Comparison of ENCODE assay signal across 8 mouse cellular contexts in the genomic region with DNA sequence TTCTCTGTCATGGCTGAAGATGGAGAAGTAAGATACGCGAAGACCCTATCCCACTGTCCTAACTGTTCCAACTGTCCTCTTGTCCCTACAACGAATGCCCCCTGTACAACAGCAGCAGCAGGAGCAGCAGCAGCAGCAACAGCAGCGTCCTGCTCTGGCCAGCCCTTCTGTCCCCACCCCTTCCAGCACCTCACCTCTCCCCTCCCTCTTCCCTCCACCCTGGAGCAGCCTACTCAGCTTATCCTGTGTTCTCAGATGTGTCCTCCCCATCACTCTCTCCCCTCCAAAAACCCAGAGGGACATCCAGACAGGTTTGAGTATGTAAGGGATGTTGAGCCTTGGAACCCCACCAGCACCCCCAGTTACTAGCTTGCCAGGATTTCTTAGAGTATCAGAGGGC. TPM values are rescaled to one million over a fixed set of nuclear protein-coding genes. Genes with fewer than 3 reads are reported as not detected.
DNase-seq lines count a peak whose midpoint lies in the region; ATAC-seq lines count a peak whose summit lies in the region.
"Had no signal": no experiment of that assay in that cellular context is flagged by ENCODE, and none has a peak within 500 bp of the region (broad histone marks: within the 10 kb centered on the region; RNA-seq: fewer than 3 reads in every experiment).

A gene (minus strand): TSS at position 170 of the 400 bp plus-strand sequence.

- no peaks in the 10 kb centered on the region for H3K9me3 ChIP-seq in lung, embryonic 16.5 days (ENCODE audit: control insufficient read depth, low read length)
- no peaks in the 10 kb centered on the region for H3K9me3 ChIP-seq in forebrain, embryonic 12.5 days
- H3K9me3 ChIP-seq in limb, embryonic 11.5 days (ENCODE audit: control insufficient read depth, low read length) = no peaks in the 10 kb centered on the region
- no peaks in the 10 kb centered on the region for H3K9me3 ChIP-seq in neural tube, embryonic 14.5 days (ENCODE audit: control insufficient read depth, low read length)

- H3K27ac ChIP-seq in lung, embryonic 16.5 days (ENCODE audit: low read length) = peak within 1 kb of the TSS; percentile 79
- no peak within 1 kb of the TSS for H3K27ac ChIP-seq in forebrain, embryonic 12.5 days
- no peak within 1 kb of the TSS for H3K27ac ChIP-seq in limb, embryonic 11.5 days (replicated peaks; ENCODE audit: low read depth, low read length)
- H3K27ac ChIP-seq in neural tube, embryonic 14.5 days (ENCODE audit: low read depth, low read length) = no peak within 1 kb of the TSS

- peak within 1 kb of the TSS; percentile 52 for H3K9ac ChIP-seq in lung, embryonic 16.5 days (ENCODE audit: low read length)
- H3K9ac ChIP-seq in forebrain, embryonic 12.5 days = no peak within 1 kb of the TSS
- peak within 1 kb of the TSS; percentile 28 for H3K9ac ChIP-seq in limb, embryonic 11.5 days (ENCODE audit: low read length)
- H3K9ac ChIP-seq in neural tube, embryonic 14.5 days (replicated peaks; ENCODE audit: low read depth, low read length) = no peak within 1 kb of the TSS

- no peaks in the 10 kb centered on the region for H3K36me3 ChIP-seq in lung, embryonic 16.5 days (ENCODE audit: control insufficient read depth, insufficient read depth, low read length)
- H3K36me3 ChIP-seq in forebrain, embryonic 12.5 days (replicated peaks) = no peaks in the 10 kb centered on the region
- H3K36me3 ChIP-seq in limb, embryonic 11.5 days (ENCODE audit: control insufficient read depth, insufficient read depth, low read length) = no peaks in the 10 kb centered on the region
- no peaks in the 10 kb centered on the region for H3K36me3 ChIP-seq in neural tube, embryonic 14.5 days (ENCODE audit: control insufficient read depth, insufficient read depth, low read length)

- DNase-seq in lung, postnatal 4 days = no peak
- no peak for DNase-seq in limb, embryonic 11.5 days (ENCODE audit: low spot score)
- DNase-seq in adrenal gland, adult 8-10 months = no peak
- no peak for DNase-seq in cerebellum, postnatal 4 days (ENCODE audit: low spot score in 2 of 2)
- DNase-seq: lung, adult 18-20 months had no signal

- no peak for ATAC-seq in lung, embryonic 16.5 days (ENCODE audit: low read depth)
- ATAC-seq in forebrain, embryonic 12.5 days (ENCODE audit: low FRiP score) = no peak
- ATAC-seq in limb, embryonic 11.5 days (ENCODE audit: insufficient number of reproducible peaks, low FRiP score, low TSS enrichment, low read depth) = no peak
- ATAC-seq in neural tube, embryonic 14.5 days (ENCODE audit: low read depth) = no peak

- H3K4me1 ChIP-seq in lung, embryonic 16.5 days (replicated peaks; ENCODE audit: control insufficient read depth, insufficient read depth, low read length) = no peaks in the 10 kb centered on the region; the same call in 1 of the 2 replicates
- H3K4me1 ChIP-seq in forebrain, embryonic 12.5 days = peaks cover 15% of the 10 kb centered on the region
- H3K4me1 ChIP-seq in limb, embryonic 11.5 days (ENCODE audit: control insufficient read depth, insufficient read depth, low read length) = no peaks in the 10 kb centered on the region
- peaks cover 20% of the 10 kb centered on the region for H3K4me1 ChIP-seq in neural tube, embryonic 14.5 days (ENCODE audit: control insufficient read depth, insufficient read depth, low read length)

- H3K27me3 ChIP-seq in lung, embryonic 16.5 days (ENCODE audit: control insufficient read depth, insufficient read depth, low read depth, low read length) = peaks cover 2% of the 10 kb centered on the region
- H3K27me3 ChIP-seq in forebrain, embryonic 12.5 days = peaks cover 10% of the 10 kb centered on the region; the same call in 1 of the 2 replicates
- H3K27me3 ChIP-seq in limb, embryonic 11.5 days (ENCODE audit: control insufficient read depth, insufficient read depth, low read length) = no peaks in the 10 kb centered on the region
- H3K27me3 ChIP-seq in neural tube, embryonic 14.5 days (ENCODE audit: control insufficient read depth, insufficient read depth, low read length) = no peaks in the 10 kb centered on the region

- peak within 1 kb of the TSS; percentile 44 for H3K4me3 ChIP-seq in lung, embryonic 16.5 days (ENCODE audit: low read length)
- H3K4me3 ChIP-seq in forebrain, embryonic 12.5 days (replicated peaks) = peak within 1 kb of the TSS; percentile 24
- peak within 1 kb of the TSS; percentile 12 for H3K4me3 ChIP-seq in limb, embryonic 11.5 days (ENCODE audit: low read depth, low read length)
- peak within 1 kb of the TSS; percentile 7; the same call in 1 of the 2 replicates for H3K4me3 ChIP-seq in neural tube, embryonic 14.5 days (ENCODE audit: low read depth, low read length)

- peak within 1 kb of the TSS; percentile 54 for H3K4me2 ChIP-seq in lung, embryonic 16.5 days (ENCODE audit: low read depth, low read length)
- H3K4me2 ChIP-seq in forebrain, embryonic 12.5 days = peak within 1 kb of the TSS; percentile 48
- H3K4me2 ChIP-seq in limb, embryonic 11.5 days (ENCODE audit: low read depth, severe bottlenecking) = peak within 1 kb of the TSS; percentile 45
- H3K4me2 ChIP-seq in neural tube, embryonic 14.5 days (ENCODE audit: low read depth, low read length) = peak within 1 kb of the TSS; percentile 32

- WGBS in lung, embryonic 16.5 days = 51% methylated on average over 4 of the region's 4 CpGs
- WGBS in forebrain, embryonic 12.5 days = 62% methylated on average over 4 of the region's 4 CpGs
- WGBS in limb, embryonic 11.5 days = 61% methylated on average over 4 of the region's 4 CpGs
- WGBS in neural tube, embryonic 14.5 days = 68% methylated on average over 4 of the region's 4 CpGs

RNA-seq across cellular contexts. Expression of the gene that starts here (rescaled TPM):
- 9.4 and 11.2 TPM in 2 replicates for polyA plus RNA-seq in lung, embryonic 16.5 days (2015; fragmentation: Nextera tagmentation; extraction: Ambion mirVana)
- polyA plus RNA-seq in forebrain, embryonic 12.5 days (2016; fragmentation: Nextera tagmentation; extraction: Ambion mirVana) = 6.9 and 8.6 TPM in 2 replicates
- polyA plus RNA-seq in limb, embryonic 11.5 days (2014; fragmentation: Nextera tagmentation; extraction: Ambion mirVana) = 15.2 and 18.9 TPM in 2 replicates
- polyA plus RNA-seq in neural tube, embryonic 14.5 days (2014; fragmentation: Nextera tagmentation; extraction: Ambion mirVana) = 1.5 and 13.4 TPM in 2 replicates
- total RNA-seq in adrenal gland, adult 8-10 months (2022) = 1 to 10 TPM; 1.5 to 4.2 (median 1.7) TPM

Comparison
In these comparisons a context has a peak if more than half of its experiments do, and no peak if none do; other contexts are left out.
1. H3K9ac ChIP-seq: peak in lung, embryonic 16.5 days (single experiment) and limb, embryonic 11.5 days (single experiment); none in forebrain, embryonic 12.5 days (single experiment) and neural tube, embryonic 14.5 days (single experiment).
2. Peak in every context shown above with its lines, with median percentiles within 50 percentile points of each other: H3K4me2 ChIP-seq and H3K4me3 ChIP-seq.